Mouse (Mus musculus) ES-E14 (cell line): ENCODE data around the gene Tbc1d20.

ENCODE experiments used
- CHD2 ChIP-seq: IDR thresholded peaks from 2 replicates; pipeline ENCODE4 v1.6.1; 2014; ENCODE audit warnings: mild to moderate bottlenecking, low read depth, low read length, inconsistent platforms
- HCFC1 ChIP-seq: IDR thresholded peaks from 2 replicates; pipeline ENCODE4 v1.6.1; 2012; ENCODE audit warnings: low read length, inconsistent platforms, borderline replicate concordance; ENCODE audit not compliant: insufficient read depth
- ZC3H11A ChIP-seq: IDR thresholded peaks from 2 replicates; pipeline ENCODE4 v1.6.1; 2012; ENCODE audit warnings: low read depth, mild to moderate bottlenecking, inconsistent platforms, low read length, borderline replicate concordance
- ZNF384 ChIP-seq: IDR thresholded peaks from 2 replicates; pipeline ENCODE4 v1.6.1; 2012; ENCODE audit warnings: low read depth, low read length, inconsistent platforms

DNA sequence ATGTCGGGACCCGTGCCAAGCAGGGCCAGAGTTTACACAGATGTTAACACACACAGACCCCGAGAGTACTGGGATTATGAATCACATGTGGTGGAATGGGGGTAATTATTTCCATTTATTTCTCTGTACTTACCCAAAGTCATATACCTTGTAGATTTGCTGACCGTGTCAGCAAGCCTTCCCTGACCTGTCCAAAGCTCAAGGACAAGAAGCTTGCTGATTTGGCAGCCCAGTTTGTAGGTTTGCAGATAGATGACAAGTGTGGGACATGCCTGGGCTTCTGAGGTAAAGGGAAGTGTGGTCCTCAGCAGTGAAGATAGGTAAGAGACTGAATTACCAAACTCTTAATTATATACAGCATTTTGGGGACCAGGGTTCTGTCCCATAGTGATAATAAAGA is 43.1 kb upstream of the Tbc1d20 start:
- no peak for TF ChIP-seq ZNF384
- TF ChIP-seq CHD2: no peak
- no peak for TF ChIP-seq HCFC1
- TF ChIP-seq ZC3H11A: no peak
